Mouse (Mus musculus): Measurements from ENCODE around the gene Lpp. TPM values are rescaled to one million over a fixed set of nuclear protein-coding genes. Genes with fewer than 3 reads are reported as not detected.

Lpp gene
- polyA plus RNA-seq, 1 experiment from 2014 or later = 23.3 TPM

DNA sequence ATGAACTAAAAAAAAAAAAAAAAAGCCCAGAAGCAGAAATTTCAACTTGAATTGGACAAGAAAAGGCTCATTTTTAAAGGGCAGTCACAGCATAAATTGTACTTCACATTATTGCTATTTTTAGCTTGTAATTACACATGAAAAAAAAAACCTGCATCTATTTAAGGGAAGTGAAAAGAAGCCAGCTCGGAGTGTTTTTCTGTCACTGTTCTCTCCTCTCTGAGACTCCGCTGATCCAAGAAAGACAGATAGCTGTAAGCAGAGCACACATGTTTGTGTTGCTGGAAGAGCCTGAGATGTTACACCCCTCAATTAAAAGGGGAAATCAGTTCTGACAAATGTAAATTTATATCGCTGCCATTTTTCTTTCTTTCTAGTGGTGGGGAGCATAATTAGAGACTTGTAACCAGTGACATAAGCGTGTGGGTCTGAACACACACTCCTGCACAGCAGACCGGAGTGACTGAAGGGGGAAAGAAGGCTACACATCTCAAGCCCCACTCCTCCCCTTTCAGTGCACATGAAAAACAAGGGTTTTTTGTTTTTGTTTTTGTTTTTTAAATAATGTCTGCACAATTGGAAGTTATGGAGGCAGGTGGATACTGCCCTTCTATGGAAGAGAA, 579.8 kb downstream of the Lpp start:
- WGBS = 86% methylated on average over 5 of the region's 5 CpGs
- no peak for DNase-seq (ENCODE audit: low spot score)
- Histone ChIP-seq H3K27ac (replicated peaks; ENCODE audit: low read depth, low read length) (no peak overlapping the region), H3K4me2 (ENCODE audit: low read depth, low read length) (no peak overlapping the region), H3K9me3 (replicated peaks; ENCODE audit: control insufficient read depth, low read length) (no peaks in the 10 kb centered on the region), H3K36me3 (replicated peaks; ENCODE audit: control insufficient read depth, insufficient read depth, low read depth, low read length) (no peaks in the 10 kb centered on the region), H3K27me3 (ENCODE audit: control insufficient read depth, insufficient read depth, low read length) (no peaks in the 10 kb centered on the region), H3K4me1 (ENCODE audit: control insufficient read depth, insufficient read depth, low read length) (no peaks in the 10 kb centered on the region), H3K4me3 (ENCODE audit: low read depth, low read length) (no peak overlapping the region), H3K9ac (replicated peaks; ENCODE audit: low read length) (no peak overlapping the region)
- no peak for ATAC-seq (replicated peaks; ENCODE audit: insufficient number of reproducible peaks, low FRiP score, low TSS enrichment, low read depth)

DNA sequence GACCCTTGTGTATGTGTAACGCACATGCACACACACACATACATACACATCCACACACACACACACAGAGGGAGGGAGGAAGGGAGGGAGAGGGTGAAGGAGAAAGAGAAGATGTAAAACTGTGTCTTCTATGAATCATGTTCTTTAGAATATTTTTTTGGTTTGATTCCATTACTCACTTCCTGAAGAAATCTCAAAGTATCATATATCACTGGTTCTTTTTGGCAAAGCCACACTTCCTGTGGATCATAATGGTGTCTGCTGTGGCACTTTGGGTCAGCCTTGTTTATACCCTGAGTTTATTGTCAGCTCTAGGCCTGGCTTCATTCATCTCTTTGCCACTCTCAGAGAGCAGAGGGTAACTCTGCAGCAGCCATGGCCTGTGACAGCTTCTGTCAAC, 584.5 kb downstream of the Lpp start:
- H3K4me2 ChIP-seq (ENCODE audit: low read depth, low read length) = no peak overlapping the region
- no peak overlapping the region for H3K4me3 ChIP-seq (ENCODE audit: low read depth, low read length)
- ATAC-seq (replicated peaks; ENCODE audit: insufficient number of reproducible peaks, low FRiP score, low TSS enrichment, low read depth) (no peak), DNase-seq (ENCODE audit: low spot score) (no peak)
- no peaks in the 10 kb centered on the region for H3K9me3 ChIP-seq (replicated peaks; ENCODE audit: control insufficient read depth, low read length)
- H3K4me1 ChIP-seq (ENCODE audit: control insufficient read depth, insufficient read depth, low read length) = no peaks in the 10 kb centered on the region
- 95% methylated on average over 1 of the region's 1 CpGs for WGBS
- H3K27ac ChIP-seq (replicated peaks; ENCODE audit: low read depth, low read length) = no peak overlapping the region
- H3K9ac ChIP-seq (replicated peaks; ENCODE audit: low read length) = no peak overlapping the region
- H3K36me3 ChIP-seq (replicated peaks; ENCODE audit: control insufficient read depth, insufficient read depth, low read depth, low read length) = no peaks in the 10 kb centered on the region
- no peaks in the 10 kb centered on the region for H3K27me3 ChIP-seq (ENCODE audit: control insufficient read depth, insufficient read depth, low read length)

DNA sequence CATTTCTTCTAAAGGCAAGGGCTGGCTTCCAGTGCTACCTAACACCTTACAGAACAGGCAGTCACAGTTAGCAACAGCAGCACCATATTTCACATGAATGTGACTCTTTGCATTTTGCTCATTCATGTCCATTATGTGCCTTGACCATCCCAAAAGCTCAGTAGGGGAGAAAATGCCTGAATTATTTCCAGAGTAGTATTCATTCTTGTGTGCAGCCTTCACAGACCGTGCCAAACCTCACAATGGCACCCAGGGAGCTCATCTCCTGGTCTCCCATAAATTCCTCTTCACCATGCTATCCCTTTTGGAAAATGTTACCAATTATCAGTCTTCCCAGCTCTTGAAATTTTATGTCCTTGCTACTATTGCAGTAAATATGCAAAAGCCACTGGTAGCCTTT, 584.9 kb downstream of the Lpp start:
- H3K4me3 ChIP-seq (ENCODE audit: low read depth, low read length) = no peak overlapping the region
- no peaks in the 10 kb centered on the region for H3K4me1 ChIP-seq (ENCODE audit: control insufficient read depth, insufficient read depth, low read length)
- no peak overlapping the region for H3K4me2 ChIP-seq (ENCODE audit: low read depth, low read length)
- no peak overlapping the region for H3K27ac ChIP-seq (replicated peaks; ENCODE audit: low read depth, low read length)
- no peaks in the 10 kb centered on the region for H3K36me3 ChIP-seq (replicated peaks; ENCODE audit: control insufficient read depth, insufficient read depth, low read depth, low read length)
- ATAC-seq (replicated peaks; ENCODE audit: insufficient number of reproducible peaks, low FRiP score, low TSS enrichment, low read depth) = no peak
- H3K9ac ChIP-seq (replicated peaks; ENCODE audit: low read length) = no peak overlapping the region
- no peak for DNase-seq (ENCODE audit: low spot score)
- WGBS = 87% methylated on average over 1 of the region's 1 CpGs
- H3K9me3 ChIP-seq (replicated peaks; ENCODE audit: control insufficient read depth, low read length) = no peaks in the 10 kb centered on the region
- no peaks in the 10 kb centered on the region for H3K27me3 ChIP-seq (ENCODE audit: control insufficient read depth, insufficient read depth, low read length)

DNA sequence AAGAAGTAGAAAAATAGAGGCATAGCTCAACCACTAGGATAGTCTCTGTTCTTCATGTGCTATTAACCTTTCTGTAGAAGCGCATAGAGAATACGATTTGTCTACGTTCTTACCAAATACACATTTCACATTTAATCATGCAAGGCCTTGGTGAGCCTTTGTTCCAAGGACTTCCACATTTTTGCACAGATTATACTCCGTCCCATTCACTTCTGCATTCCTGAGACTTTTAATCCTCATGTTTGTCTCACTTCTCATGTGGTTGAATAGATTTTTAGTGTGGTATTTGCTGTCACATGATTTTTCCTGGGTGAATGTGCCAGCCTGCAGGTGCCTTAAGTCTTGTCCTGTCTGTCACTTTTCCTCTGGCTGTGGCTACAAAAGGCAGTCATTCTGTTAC, 586.1 kb downstream of the Lpp start:
- no peak overlapping the region for H3K27ac ChIP-seq (replicated peaks; ENCODE audit: low read depth, low read length)
- WGBS = 86% methylated on average over 4 of the region's 4 CpGs
- H3K4me2 ChIP-seq (ENCODE audit: low read depth, low read length) = no peak overlapping the region
- no peak for ATAC-seq (replicated peaks; ENCODE audit: insufficient number of reproducible peaks, low FRiP score, low TSS enrichment, low read depth)
- no peaks in the 10 kb centered on the region for H3K9me3 ChIP-seq (replicated peaks; ENCODE audit: control insufficient read depth, low read length)
- no peaks in the 10 kb centered on the region for H3K36me3 ChIP-seq (replicated peaks; ENCODE audit: control insufficient read depth, insufficient read depth, low read depth, low read length)
- H3K27me3 ChIP-seq (ENCODE audit: control insufficient read depth, insufficient read depth, low read length) = no peaks in the 10 kb centered on the region
- no peaks in the 10 kb centered on the region for H3K4me1 ChIP-seq (ENCODE audit: control insufficient read depth, insufficient read depth, low read length)
- no peak overlapping the region for H3K4me3 ChIP-seq (ENCODE audit: low read depth, low read length)
- no peak for DNase-seq (ENCODE audit: low spot score)
- H3K9ac ChIP-seq (replicated peaks; ENCODE audit: low read length) = no peak overlapping the region

DNA sequence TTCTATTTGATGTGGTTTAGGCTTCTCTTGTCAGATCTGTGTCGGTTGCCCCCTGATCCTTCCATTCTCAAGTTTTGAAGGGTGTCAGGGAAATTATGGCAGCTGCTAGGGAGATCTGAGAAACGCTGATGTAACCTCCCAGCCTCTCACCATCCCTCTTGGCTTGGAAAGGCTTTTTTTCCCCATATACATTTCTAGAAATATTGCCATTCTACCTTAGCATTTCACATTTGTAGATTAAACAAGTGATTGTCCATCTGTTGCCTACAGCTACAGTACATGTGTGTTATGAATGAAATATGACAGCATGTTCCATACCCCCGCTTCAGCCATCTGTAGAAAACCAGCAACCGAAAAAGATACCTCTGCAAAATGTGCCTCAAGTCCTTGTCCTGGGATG, 589.5 kb downstream of the Lpp start:
- Histone ChIP-seq H3K27me3 (ENCODE audit: control insufficient read depth, insufficient read depth, low read length) (no peaks in the 10 kb centered on the region), H3K27ac (replicated peaks; ENCODE audit: low read depth, low read length) (no peak overlapping the region), H3K4me2 (ENCODE audit: low read depth, low read length) (no peak overlapping the region), H3K4me3 (ENCODE audit: low read depth, low read length) (no peak overlapping the region), H3K4me1 (ENCODE audit: control insufficient read depth, insufficient read depth, low read length) (no peaks in the 10 kb centered on the region), H3K36me3 (replicated peaks; ENCODE audit: control insufficient read depth, insufficient read depth, low read depth, low read length) (no peaks in the 10 kb centered on the region), H3K9ac (replicated peaks; ENCODE audit: low read length) (no peak overlapping the region), H3K9me3 (replicated peaks; ENCODE audit: control insufficient read depth, low read length) (no peaks in the 10 kb centered on the region)
- ATAC-seq (replicated peaks; ENCODE audit: insufficient number of reproducible peaks, low FRiP score, low TSS enrichment, low read depth) = no peak
- WGBS = 82% methylated on average over 4 of the region's 4 CpGs
- no peak for DNase-seq (ENCODE audit: low spot score)

DNA sequence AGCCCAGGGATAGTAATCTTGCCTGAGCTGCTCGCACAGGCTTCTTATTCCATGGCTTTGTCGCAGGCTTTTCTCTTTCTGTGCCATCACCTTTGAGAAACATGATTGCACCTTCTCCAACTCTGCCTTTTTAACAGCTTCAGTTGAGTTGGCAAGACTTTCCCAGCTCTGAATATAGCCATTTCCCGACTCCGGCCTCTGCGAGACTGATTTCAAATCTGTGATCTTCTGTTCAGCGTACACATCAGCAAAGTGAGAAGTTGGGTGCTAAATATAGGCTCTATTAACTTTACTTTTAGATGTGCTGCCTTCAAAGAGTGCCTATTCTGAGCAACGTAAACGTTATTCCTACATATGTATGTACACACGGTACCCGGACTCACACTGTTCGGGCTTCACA, 597.0 kb downstream of the Lpp start:
- no peak overlapping the region for H3K27ac ChIP-seq (replicated peaks; ENCODE audit: low read depth, low read length)

DNA sequence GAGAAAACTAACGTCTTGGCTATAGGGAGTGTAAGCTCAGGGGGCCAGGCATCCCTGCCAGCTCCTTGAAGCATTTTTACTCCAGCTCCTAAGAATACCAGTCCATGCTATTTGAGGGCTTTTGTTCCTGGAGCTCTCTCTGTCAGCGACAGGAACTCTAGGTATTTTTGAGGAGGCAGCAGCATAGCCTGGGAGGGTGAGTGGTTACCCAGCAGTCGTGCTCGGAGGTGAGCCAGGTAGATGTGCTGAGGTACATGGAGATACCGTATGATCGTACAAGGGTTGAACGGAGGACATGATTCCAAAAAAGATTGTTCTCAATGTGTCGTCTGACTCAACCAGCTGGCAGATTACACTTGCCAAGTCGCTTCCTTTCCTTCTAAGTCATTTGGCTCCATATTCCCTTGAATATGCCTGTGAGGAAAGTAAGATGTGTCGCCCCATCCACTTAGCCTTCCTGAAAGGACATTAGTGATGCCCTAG, 597.8 kb downstream of the Lpp start:
- Histone ChIP-seq H3K9ac (replicated peaks; ENCODE audit: low read length) (no peak overlapping the region), H3K36me3 (replicated peaks; ENCODE audit: control insufficient read depth, insufficient read depth, low read depth, low read length) (no peaks in the 10 kb centered on the region), H3K4me2 (ENCODE audit: low read depth, low read length) (no peak overlapping the region), H3K4me3 (ENCODE audit: low read depth, low read length) (no peak overlapping the region), H3K27me3 (ENCODE audit: control insufficient read depth, insufficient read depth, low read length) (no peaks in the 10 kb centered on the region), H3K27ac (replicated peaks; ENCODE audit: low read depth, low read length) (no peak overlapping the region), H3K9me3 (replicated peaks; ENCODE audit: control insufficient read depth, low read length) (no peaks in the 10 kb centered on the region), H3K4me1 (ENCODE audit: control insufficient read depth, insufficient read depth, low read length) (no peaks in the 10 kb centered on the region)
- ATAC-seq (replicated peaks; ENCODE audit: insufficient number of reproducible peaks, low FRiP score, low TSS enrichment, low read depth) (no peak), DNase-seq (ENCODE audit: low spot score) (no peak)
- WGBS = 86% methylated on average over 10 of the region's 10 CpGs

More for the DNA sequence above, 597.0 kb downstream of the Lpp start:
- Histone ChIP-seq H3K36me3 (replicated peaks; ENCODE audit: control insufficient read depth, insufficient read depth, low read depth, low read length) (no peaks in the 10 kb centered on the region), H3K9me3 (replicated peaks; ENCODE audit: control insufficient read depth, low read length) (no peaks in the 10 kb centered on the region), H3K27me3 (ENCODE audit: control insufficient read depth, insufficient read depth, low read length) (no peaks in the 10 kb centered on the region), H3K4me3 (ENCODE audit: low read depth, low read length) (no peak overlapping the region), H3K4me1 (ENCODE audit: control insufficient read depth, insufficient read depth, low read length) (no peaks in the 10 kb centered on the region), H3K9ac (replicated peaks; ENCODE audit: low read length) (no peak overlapping the region), H3K4me2 (ENCODE audit: low read depth, low read length) (no peak overlapping the region)
- DNase-seq (ENCODE audit: low spot score) (no peak), ATAC-seq (replicated peaks; ENCODE audit: insufficient number of reproducible peaks, low FRiP score, low TSS enrichment, low read depth) (no peak)
- WGBS = 92% methylated on average over 11 of the region's 11 CpGs

DNA sequence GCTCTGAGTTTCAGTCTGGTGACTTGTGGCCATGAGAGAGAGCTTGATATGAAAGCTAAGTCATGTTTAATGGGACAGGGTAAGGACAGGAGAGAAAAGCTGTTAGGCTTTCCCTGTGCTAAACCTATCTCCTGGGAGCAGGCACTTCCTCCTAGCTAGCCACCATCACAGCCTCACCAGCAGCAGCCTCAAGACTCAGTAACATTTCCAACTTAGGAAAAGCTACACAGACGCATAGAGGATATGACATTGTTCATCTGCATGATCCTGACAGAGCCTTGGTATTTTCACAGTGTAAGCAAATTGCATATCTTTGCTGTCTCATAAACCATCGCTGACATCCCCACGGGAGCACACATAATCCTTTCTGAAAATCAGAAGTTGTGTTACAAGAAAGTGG, 598.7 kb downstream of the Lpp start:
- Histone ChIP-seq H3K27ac (replicated peaks; ENCODE audit: low read depth, low read length) (no peak overlapping the region), H3K27me3 (ENCODE audit: control insufficient read depth, insufficient read depth, low read length) (no peaks in the 10 kb centered on the region), H3K4me2 (ENCODE audit: low read depth, low read length) (no peak overlapping the region), H3K4me3 (ENCODE audit: low read depth, low read length) (no peak overlapping the region), H3K36me3 (replicated peaks; ENCODE audit: control insufficient read depth, insufficient read depth, low read depth, low read length) (no peaks in the 10 kb centered on the region), H3K4me1 (ENCODE audit: control insufficient read depth, insufficient read depth, low read length) (no peaks in the 10 kb centered on the region), H3K9ac (replicated peaks; ENCODE audit: low read length) (no peak overlapping the region), H3K9me3 (replicated peaks; ENCODE audit: control insufficient read depth, low read length) (no peaks in the 10 kb centered on the region)
- DNase-seq (ENCODE audit: low spot score) = no peak
- WGBS = 85% methylated on average over 3 of the region's 3 CpGs
- no peak for ATAC-seq (replicated peaks; ENCODE audit: insufficient number of reproducible peaks, low FRiP score, low TSS enrichment, low read depth)
